Comparison of ENCODE assay signal across 29 mouse cellular contexts in genomic region chr2:40862261-40862660, GRCm38 (mm10).
DNase-seq lines count a peak whose midpoint lies in the region; ATAC-seq and TF ChIP-seq lines count a peak whose summit lies in the region.
"Had no signal": no experiment of that assay in that cellular context is flagged by ENCODE, and none has a peak within 500 bp of the region (broad histone marks: within the 10 kb centered on the region; RNA-seq: fewer than 3 reads in every experiment).

No protein-coding gene starts in this region.

- H3K9ac ChIP-seq in intestine, postnatal 0 days (ENCODE audit: low read depth, low read length) = no peak overlapping the region
- no peak overlapping the region for H3K9ac ChIP-seq in intestine, embryonic 15.5 days
- H3K9ac ChIP-seq in hindbrain, embryonic 11.5 days (ENCODE audit: low read depth, low read length) = no peak overlapping the region
- H3K9ac ChIP-seq: heart, embryonic 13.5 days; hindbrain, embryonic 12.5 days; limb, embryonic 13.5 days; liver, embryonic 14.5 days; lung, embryonic 14.5 days; neural tube, embryonic 15.5 days; stomach, embryonic 15.5 days had no signal

- no peak for ATAC-seq in intestine, postnatal 0 days
- ATAC-seq in intestine, embryonic 15.5 days = no peak
- ATAC-seq in hindbrain, embryonic 11.5 days (ENCODE audit: low FRiP score) = no peak
- ATAC-seq: forebrain, embryonic 16.5 days; midbrain, embryonic 16.5 days had no signal

- TF ChIP-seq CTCF in intestine, postnatal 0 days (IDR thresholded peaks at IDR 0.05; ENCODE audit: low read depth) = 0 out of 2 replicates have a peak, but pooled peaks have one; percentile 10

- WGBS in intestine, postnatal 0 days = 77% methylated on average over 4 of the region's 4 CpGs
- 85% methylated on average over 4 of the region's 4 CpGs for WGBS in intestine, embryonic 15.5 days
- WGBS in hindbrain, embryonic 11.5 days = 91% methylated on average over 4 of the region's 4 CpGs

- no peak overlapping the region for H3K4me2 ChIP-seq in intestine, postnatal 0 days (replicated peaks; ENCODE audit: low read depth)
- H3K4me2 ChIP-seq in intestine, embryonic 15.5 days (replicated peaks) = no peak overlapping the region
- H3K4me2 ChIP-seq in hindbrain, embryonic 11.5 days (replicated peaks; ENCODE audit: low read depth, low read length) = no peak overlapping the region
- H3K4me2 ChIP-seq: heart, embryonic 13.5 days; hindbrain, embryonic 12.5 days; limb, embryonic 13.5 days; lung, embryonic 14.5 days; neural tube, embryonic 15.5 days; stomach, embryonic 15.5 days had no signal

- no peak overlapping the region for H3K4me3 ChIP-seq in intestine, postnatal 0 days (ENCODE audit: low read depth, low read length)
- no peak overlapping the region for H3K4me3 ChIP-seq in intestine, embryonic 15.5 days (replicated peaks)
- no peak overlapping the region for H3K4me3 ChIP-seq in hindbrain, embryonic 11.5 days (ENCODE audit: low read depth, low read length)
- H3K4me3 ChIP-seq: embryonic facial prominence, embryonic 10.5 days; heart, embryonic 13.5 days; hindbrain, embryonic 12.5 days; limb, embryonic 13.5 days; megakaryocyte, embryonic 14.5 days; neural tube, embryonic 15.5 days; stomach, embryonic 15.5 days had no signal

- no peaks in the 10 kb centered on the region for H3K36me3 ChIP-seq in intestine, postnatal 0 days (ENCODE audit: control insufficient read depth, insufficient read depth)
- H3K36me3 ChIP-seq in intestine, embryonic 15.5 days = no peaks in the 10 kb centered on the region
- H3K36me3 ChIP-seq in hindbrain, embryonic 11.5 days (ENCODE audit: control insufficient read depth, insufficient read depth, low read length) = no peaks in the 10 kb centered on the region
- H3K36me3 ChIP-seq: embryonic facial prominence, embryonic 10.5 days; heart, embryonic 13.5 days; hindbrain, embryonic 12.5 days; limb, embryonic 13.5 days; neural tube, embryonic 15.5 days; stomach, embryonic 15.5 days had no signal

- H3K9me3 ChIP-seq in intestine, postnatal 0 days (ENCODE audit: control insufficient read depth) = no peaks in the 10 kb centered on the region
- H3K9me3 ChIP-seq in intestine, embryonic 15.5 days = no peaks in the 10 kb centered on the region
- H3K9me3 ChIP-seq in hindbrain, embryonic 11.5 days (ENCODE audit: control insufficient read depth, low read length) = no peaks in the 10 kb centered on the region
- H3K9me3 ChIP-seq: embryonic facial prominence, embryonic 10.5 days; heart, embryonic 13.5 days; hindbrain, embryonic 12.5 days; limb, embryonic 13.5 days; megakaryocyte, embryonic 14.5 days; neural tube, embryonic 15.5 days; stomach, embryonic 15.5 days had no signal

- DNase-seq in 416B (ENCODE audit: low read depth) = peak; percentile 53
- peak; percentile 31 for DNase-seq in NIH3T3 (ENCODE audit: low read depth)
- peak; percentile 1 for DNase-seq in embryo, embryonic 11.5 days (ENCODE audit: low read depth, low spot score)
- no peak for DNase-seq in liver
- DNase-seq in hindbrain, embryonic 11.5 days (ENCODE audit: low spot score) = no peak
- no peak for DNase-seq in cerebellum, postnatal 14 days
- DNase-seq: adrenal gland, postnatal 36 days; cerebellum, adult 11-12 months; gastrocnemius, postnatal 14 days; heart, adult 18-20 months; heart, postnatal 14 days; kidney, adult 18-20 months; kidney, postnatal 10 days; lung, embryonic 14.5 days; right cerebral cortex, adult 18-20 months; right cerebral cortex, postnatal 4 days; thymus, postnatal 25 days had no signal

- H3K27ac ChIP-seq in intestine, postnatal 0 days (ENCODE audit: low read depth, low read length) = no peak overlapping the region
- no peak overlapping the region for H3K27ac ChIP-seq in intestine, embryonic 15.5 days
- no peak overlapping the region for H3K27ac ChIP-seq in hindbrain, embryonic 11.5 days (ENCODE audit: low read depth, low read length)
- H3K27ac ChIP-seq: embryonic facial prominence, embryonic 10.5 days; heart, embryonic 13.5 days; hindbrain, embryonic 12.5 days; limb, embryonic 13.5 days; liver, embryonic 14.5 days; neural tube, embryonic 15.5 days; stomach, embryonic 15.5 days had no signal

- no peaks in the 10 kb centered on the region for H3K4me1 ChIP-seq in intestine, postnatal 0 days (replicated peaks; ENCODE audit: control insufficient read depth, insufficient read depth, low read length)
- H3K4me1 ChIP-seq in intestine, embryonic 15.5 days (replicated peaks) = no peaks in the 10 kb centered on the region
- H3K4me1 ChIP-seq in hindbrain, embryonic 11.5 days (replicated peaks; ENCODE audit: control insufficient read depth, insufficient read depth, low read length) = no peaks in the 10 kb centered on the region
- H3K4me1 ChIP-seq: embryonic facial prominence, embryonic 10.5 days; heart, embryonic 13.5 days; hindbrain, embryonic 12.5 days; limb, embryonic 13.5 days; megakaryocyte, embryonic 14.5 days; neural tube, embryonic 15.5 days; stomach, embryonic 15.5 days had no signal

- no peaks in the 10 kb centered on the region for H3K27me3 ChIP-seq in intestine, postnatal 0 days (replicated peaks; ENCODE audit: control insufficient read depth, insufficient read depth, low read length)
- H3K27me3 ChIP-seq in intestine, embryonic 15.5 days (replicated peaks) = no peaks in the 10 kb centered on the region
- H3K27me3 ChIP-seq in hindbrain, embryonic 11.5 days (ENCODE audit: control insufficient read depth, insufficient read depth, low read length) = no peaks in the 10 kb centered on the region
- H3K27me3 ChIP-seq: heart, embryonic 13.5 days; hindbrain, embryonic 12.5 days; limb, embryonic 13.5 days; megakaryocyte, embryonic 14.5 days; neural tube, embryonic 15.5 days; stomach, embryonic 15.5 days had no signal

Comparison
In these comparisons a context has a peak if more than half of its experiments do, and no peak if none do; other contexts are left out.
1. DNase-seq: peak in 416B (single experiment), NIH3T3 (single experiment) and embryo, embryonic 11.5 days (single experiment); none in liver (single experiment), hindbrain, embryonic 11.5 days (single experiment) and cerebellum, postnatal 14 days (0 of 2).